Mouse (Mus musculus): ENCODE data around the gene Tmem86a.

Gene Tmem86a

GRCm38 (mm10) chr7:47076193-47076592, 25.8 kb downstream of the Tmem86a start:
- DNase-seq (ENCODE audit: low read depth, low spot score) = no peak

GRCm38 (mm10) chr7:47076729-47077128, 26.3 kb downstream of the Tmem86a start:
- DNase-seq (ENCODE audit: low read depth, low spot score) = no peak

GRCm38 (mm10) chr7:47077451-47077850, 27.1 kb downstream of the Tmem86a start:
- DNase-seq (ENCODE audit: low read depth, low spot score) = no peak

GRCm38 (mm10) chr7:47080868-47081267, 30.5 kb downstream of the Tmem86a start:
- no peak for DNase-seq (ENCODE audit: low read depth, low spot score)

- DNase-seq (ENCODE audit: low read depth, low spot score) = no peak
Observed at GRCm38 (mm10) chr7:47081277-47081676, 30.9 kb downstream of the Tmem86a start.

- no peak for DNase-seq (ENCODE audit: low read depth, low spot score)
Observed at GRCm38 (mm10) chr7:47085075-47085474, 34.7 kb downstream of the Tmem86a start.

- DNase-seq (ENCODE audit: low read depth, low spot score) = no peak
Observed at GRCm38 (mm10) chr7:47093935-47094334, 43.5 kb downstream of the Tmem86a start.

GRCm38 (mm10) chr7:47094969-47095368, 44.6 kb downstream of the Tmem86a start:
- no peak for DNase-seq (ENCODE audit: low read depth, low spot score)

GRCm38 (mm10) chr7:47098044-47098443, 47.6 kb downstream of the Tmem86a start:
- DNase-seq (ENCODE audit: low read depth, low spot score) = no peak

GRCm38 (mm10) chr7:47099306-47099705, 48.9 kb downstream of the Tmem86a start:
- no peak for DNase-seq (ENCODE audit: low read depth, low spot score)

GRCm38 (mm10) chr7:47100615-47101014, 50.2 kb downstream of the Tmem86a start:
- no peak for DNase-seq (ENCODE audit: low read depth, low spot score)

GRCm38 (mm10) chr7:47102970-47103369, 52.6 kb downstream of the Tmem86a start:
- no peak for DNase-seq (ENCODE audit: low read depth, low spot score)

- DNase-seq (ENCODE audit: low read depth, low spot score) = no peak
Observed at GRCm38 (mm10) chr7:47103671-47104414, 53.4 kb downstream of the Tmem86a start.
